Mouse (Mus musculus) embryonic fibroblast, embryonic 13.5 days (primary cell): ENCODE measurements around the gene Col4a1.

Experiments
- CTCF ChIP-seq: IDR thresholded peaks from 2 replicates; pipeline ENCODE4 v1.5.1; 2011; ENCODE audit warnings: mild to moderate bottlenecking, control low read depth, low read length, moderate library complexity, borderline replicate concordance; ENCODE audit not compliant: insufficient read depth
- POLR2A ChIP-seq: IDR thresholded peaks from 2 replicates; pipeline ENCODE4 v1.6.1; 2011; ENCODE audit warnings: low read depth, mild to moderate bottlenecking, control low read depth, low read length, moderate library complexity

- TF ChIP-seq POLR2A (no peak), CTCF (no peak)
These were observed 130.5 kb downstream of the Col4a1 start for GRCm38 (mm10) chr8:11182148-11182484.
